Mouse (Mus musculus): Measurements from ENCODE around the gene Irs2. TPM values are rescaled to one million over a fixed set of nuclear protein-coding genes. Genes with fewer than 3 reads are reported as not detected.

The Irs2 gene
- total RNA-seq, 2 experiments from 2014 or later, result 14.6 to 31.6 TPM

- intact Hi-C loops (cut with DNase I), result no loop called here
Measured at GRCm38 (mm10) chr8:10993582-10994216, 14.6 kb downstream of the Irs2 start.

DNA sequence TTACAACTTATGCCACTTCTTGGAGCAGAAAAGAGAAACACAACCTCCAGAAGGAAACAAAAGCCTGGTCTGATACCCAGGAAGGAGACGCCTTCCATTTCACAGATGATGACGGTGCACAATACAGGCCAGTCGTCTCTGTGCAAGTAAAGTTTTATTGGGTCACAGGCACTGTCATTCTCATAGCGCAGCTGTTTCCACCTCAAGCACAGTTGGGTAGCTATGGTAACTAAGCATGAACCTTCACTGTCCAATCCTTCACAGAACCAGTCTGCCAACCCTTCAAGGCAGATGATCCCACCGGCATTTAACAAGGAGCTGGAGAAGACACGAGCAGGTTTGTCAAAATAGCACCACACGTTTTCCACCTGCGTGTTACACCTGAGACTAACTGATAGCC, 16.2 kb downstream of the Irs2 start:
- no peak for DNase-seq
- intact Hi-C loops (cut with DNase I), result no loop called here

More at GRCm38 (mm10) chr8:10993582-10994216, 14.6 kb downstream of the Irs2 start:
- no peak for DNase-seq

DNA sequence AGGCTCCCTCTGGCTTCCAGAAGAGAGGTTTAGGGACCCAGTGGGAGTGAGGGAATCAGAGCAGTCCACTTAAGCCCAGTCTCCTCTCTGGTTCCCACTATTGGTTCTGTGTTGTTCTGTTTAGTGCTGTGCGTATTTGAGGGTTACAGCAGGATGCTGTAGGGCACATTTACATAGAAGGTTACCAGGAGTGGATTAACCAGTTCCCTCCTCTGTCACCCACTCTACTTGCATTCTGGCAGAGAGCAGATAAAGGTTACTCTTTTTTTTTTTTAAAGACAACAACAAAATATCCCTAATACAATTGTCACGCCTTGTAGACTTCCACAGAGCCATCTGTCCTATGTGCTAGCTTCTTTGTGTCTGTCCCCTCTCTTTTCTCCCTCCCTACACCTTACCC, 16.9 kb downstream of the Irs2 start:
- no peak for DNase-seq
- intact Hi-C loops (cut with DNase I), result no loop called here

- DNase-seq, result no peak
- intact Hi-C loops (cut with DNase I), result no loop called here
Measured at GRCm38 (mm10) chr8:10990421-10991110, 17.7 kb downstream of the Irs2 start.

DNA sequence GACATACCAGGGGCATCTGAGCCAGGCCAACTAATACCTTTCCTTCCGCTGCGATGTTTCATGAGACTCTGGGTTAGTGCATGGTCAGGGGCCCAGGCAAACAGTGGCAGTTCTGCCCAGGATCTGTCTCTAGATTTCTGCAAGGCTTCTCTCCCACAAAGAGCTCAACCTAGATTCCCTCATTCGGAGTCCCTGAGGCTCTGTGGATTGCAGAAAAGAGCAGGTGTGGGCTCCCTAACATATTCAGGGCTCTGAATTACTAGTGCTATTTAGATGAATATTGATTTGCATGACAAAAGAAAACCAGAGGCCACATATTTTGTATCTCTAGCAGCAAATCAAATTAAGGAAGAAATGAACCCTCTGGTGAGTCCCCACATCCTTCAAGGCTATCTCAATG, 18.3 kb downstream of the Irs2 start:
- intact Hi-C loops (cut with DNase I), result no loop called here
- DNase-seq, result no peak

DNA sequence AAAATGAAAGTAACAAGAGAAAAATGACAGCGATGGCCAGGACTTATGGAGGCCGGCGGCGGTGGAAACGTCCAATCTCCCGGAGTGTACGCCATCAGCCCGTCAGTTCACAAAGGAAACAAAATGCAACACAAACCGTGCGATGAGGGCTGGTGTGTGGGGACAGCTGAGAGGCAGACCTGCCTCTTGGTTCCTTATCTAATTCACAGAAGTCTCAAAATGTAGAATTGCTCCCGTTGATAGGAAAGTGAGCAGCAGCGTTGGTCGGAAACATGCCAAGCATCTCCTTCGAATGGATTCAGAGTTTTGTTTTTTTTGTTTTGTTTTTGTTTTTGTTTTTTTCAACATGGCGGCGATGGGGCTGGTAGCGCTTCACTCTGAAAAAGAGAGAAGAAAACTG, 21.6 kb downstream of the Irs2 start:
- no peak for DNase-seq
- intact Hi-C loops (cut with DNase I), result no loop called here

GRCm38 (mm10) chr8:10985064-10985463, 23.2 kb downstream of the Irs2 start:
- DNase-seq, result no peak
- intact Hi-C loops (cut with DNase I), result no loop called here

DNA sequence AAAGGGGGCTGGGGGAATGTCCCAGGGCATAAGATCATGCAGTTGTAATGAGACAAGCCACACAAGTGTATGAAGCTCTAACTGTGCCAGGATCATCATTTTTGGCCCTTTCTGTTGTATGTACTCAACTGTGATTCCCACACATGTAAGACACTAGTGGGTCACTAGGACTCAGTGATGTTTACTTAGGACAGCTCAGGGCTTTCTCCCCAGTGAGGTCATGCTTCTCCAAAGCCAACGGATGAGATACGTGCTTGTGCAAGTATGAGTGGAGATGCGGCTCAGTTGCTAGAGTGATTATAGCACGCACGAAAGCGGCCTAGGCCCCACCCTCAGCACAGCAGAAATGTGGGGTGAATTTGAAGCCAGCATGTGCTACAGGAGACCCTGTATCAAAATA, 27.4 kb downstream of the Irs2 start:
- intact Hi-C loops (cut with DNase I), result no loop called here
- DNase-seq, result no peak

DNA sequence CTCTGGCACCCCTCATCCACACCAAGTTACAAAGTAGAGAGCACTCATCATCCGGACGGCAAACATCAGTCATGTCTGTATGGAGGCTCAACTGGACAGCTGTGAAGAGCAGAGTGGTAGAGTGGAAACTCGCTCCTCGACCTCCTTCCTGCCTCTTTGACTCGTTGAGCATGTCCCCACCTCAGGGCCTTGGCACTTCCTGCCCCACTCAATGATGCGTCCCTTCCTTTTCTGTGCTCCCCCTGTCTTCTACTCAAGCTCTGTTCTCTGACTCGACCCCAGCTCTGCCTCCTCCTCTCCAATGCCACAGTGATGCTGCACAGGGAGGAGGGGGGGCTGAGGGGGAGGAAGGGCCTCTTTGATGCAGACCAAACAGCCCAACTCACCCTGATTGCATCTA, 28.3 kb downstream of the Irs2 start:
- DNase-seq, result no peak
- intact Hi-C loops (cut with DNase I), result no loop called here

DNA sequence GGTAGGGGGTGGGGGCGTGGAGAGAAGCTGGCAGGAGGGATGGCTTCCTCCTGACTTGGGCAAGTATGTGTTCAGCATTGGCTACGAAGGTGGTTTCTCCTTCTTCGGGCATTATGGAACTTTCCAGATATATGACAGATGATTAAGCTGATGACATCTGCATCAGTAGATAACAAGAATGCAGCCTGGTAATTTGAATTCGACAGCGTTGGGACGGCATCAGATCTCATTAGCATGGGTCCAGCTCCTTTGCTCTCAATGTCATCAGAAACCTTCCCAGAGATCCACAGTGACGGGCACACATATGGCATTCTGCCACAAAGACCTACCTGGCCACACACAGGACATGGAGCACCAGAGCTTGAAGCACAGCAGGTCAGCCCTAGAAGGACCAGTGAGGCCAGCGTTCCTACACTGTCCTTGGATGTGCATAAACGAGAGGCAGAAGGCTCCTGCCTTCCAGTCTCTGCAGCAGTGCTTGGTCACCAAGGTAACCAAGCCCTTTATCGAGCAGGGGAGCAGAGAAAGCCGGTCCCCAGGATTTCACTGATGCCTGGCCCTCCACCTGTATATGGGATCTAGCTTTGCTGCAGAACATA, 29.0 kb downstream of the Irs2 start:
- DNase-seq, result no peak
- intact Hi-C loops (cut with DNase I), result no loop called here

DNA sequence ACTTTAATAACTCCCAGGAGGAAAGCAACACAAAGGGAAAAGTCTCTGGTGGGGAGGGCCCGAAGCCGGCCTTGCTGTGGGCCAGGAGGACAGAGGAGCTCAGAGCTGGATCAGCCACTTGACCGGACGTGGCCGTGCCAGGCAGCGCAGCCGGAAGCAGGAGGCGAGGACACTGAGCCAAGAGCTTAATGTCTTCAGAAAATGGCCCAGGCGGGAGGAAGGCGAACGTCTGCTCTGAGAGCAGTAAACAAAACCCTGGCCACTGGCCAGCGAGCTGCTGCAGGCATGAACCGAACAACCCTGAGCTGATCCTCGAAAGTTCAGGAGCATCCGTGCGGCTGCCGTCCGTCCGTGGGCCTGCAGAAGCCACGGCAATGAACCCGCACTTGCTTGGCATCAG, 29.9 kb downstream of the Irs2 start:
- intact Hi-C loops (cut with DNase I), result no loop called here
- peak; percentile 55 to 67 for DNase-seq

GRCm38 (mm10) chr8:10977742-10978376, 30.4 kb downstream of the Irs2 start:
- DNase-seq, result no peak
- intact Hi-C loops (cut with DNase I), result no loop called here

DNA sequence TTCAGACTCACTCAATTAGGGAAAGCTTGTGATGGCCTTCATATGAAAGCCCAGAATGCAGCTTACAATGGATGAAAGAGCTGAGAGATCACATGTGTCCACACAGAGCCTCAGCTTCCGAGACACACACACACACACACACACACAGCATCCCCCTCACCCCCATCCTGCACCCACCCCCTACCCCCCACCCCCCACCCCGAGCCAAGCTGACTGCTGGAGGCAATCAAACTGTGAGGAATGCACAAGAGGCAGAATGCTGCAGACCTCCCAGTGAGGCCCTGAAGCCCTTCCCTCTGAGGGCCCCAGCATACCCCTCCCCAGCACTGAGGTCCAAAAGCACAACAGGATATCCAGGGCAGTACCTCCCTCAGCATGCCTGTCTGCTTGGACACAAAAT, 33.6 kb downstream of the Irs2 start:
- DNase-seq, result no peak
- intact Hi-C loops (cut with DNase I), result no loop called here

DNA sequence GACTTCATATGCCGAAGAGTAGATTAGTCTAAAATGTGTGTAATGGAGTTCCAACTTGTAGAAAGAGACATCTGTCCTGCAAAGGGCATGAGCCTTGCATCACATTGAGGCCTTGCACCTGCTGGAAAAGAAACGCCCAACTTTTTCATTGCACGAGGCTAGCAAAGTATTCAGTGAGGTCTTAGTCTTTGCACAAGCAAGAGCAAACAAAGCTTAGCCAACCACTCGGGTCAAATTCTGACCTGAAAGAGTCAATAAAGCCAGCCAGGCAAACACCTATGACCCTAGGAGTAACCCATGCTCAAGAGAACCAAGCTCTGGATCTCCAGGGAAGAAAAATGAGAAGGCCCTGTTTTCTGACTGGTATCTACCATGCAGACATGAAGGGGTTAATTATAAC, 34.1 kb downstream of the Irs2 start:
- intact Hi-C loops (cut with DNase I), result no loop called here
- DNase-seq, result no peak

GRCm38 (mm10) chr8:10972851-10973452, 35.3 kb downstream of the Irs2 start:
- intact Hi-C loops (cut with DNase I), result no loop called here

DNA sequence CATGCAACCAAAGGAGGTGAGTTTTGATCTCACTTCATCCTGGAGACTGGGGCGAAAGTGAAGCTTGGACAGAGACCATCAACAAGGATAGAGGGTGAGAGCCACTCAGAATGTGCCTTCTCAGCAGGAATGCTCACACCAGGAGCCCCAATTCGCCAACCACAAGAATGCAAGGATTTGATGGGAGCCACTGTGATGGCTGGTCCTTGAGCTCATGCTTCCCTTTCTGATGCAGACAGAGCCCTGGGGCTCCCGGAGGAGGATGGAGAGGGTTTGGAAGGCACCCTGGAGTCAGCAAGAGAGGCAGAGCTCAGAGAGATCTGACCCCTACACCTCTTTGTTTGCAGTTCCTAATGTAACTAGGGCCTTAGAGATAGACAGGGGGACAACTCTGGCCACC, 36.3 kb downstream of the Irs2 start:
- intact Hi-C loops (cut with DNase I), result no loop called here
- no peak for DNase-seq

More at GRCm38 (mm10) chr8:10972851-10973452, 35.3 kb downstream of the Irs2 start:
- no peak for DNase-seq

- no peak for DNase-seq
- intact Hi-C loops (cut with DNase I), result no loop called here
Measured at GRCm38 (mm10) chr8:10971509-10971908, 36.7 kb downstream of the Irs2 start.

- no peak for DNase-seq
Measured at GRCm38 (mm10) chr8:10970496-10971456, 37.5 kb downstream of the Irs2 start.

DNA sequence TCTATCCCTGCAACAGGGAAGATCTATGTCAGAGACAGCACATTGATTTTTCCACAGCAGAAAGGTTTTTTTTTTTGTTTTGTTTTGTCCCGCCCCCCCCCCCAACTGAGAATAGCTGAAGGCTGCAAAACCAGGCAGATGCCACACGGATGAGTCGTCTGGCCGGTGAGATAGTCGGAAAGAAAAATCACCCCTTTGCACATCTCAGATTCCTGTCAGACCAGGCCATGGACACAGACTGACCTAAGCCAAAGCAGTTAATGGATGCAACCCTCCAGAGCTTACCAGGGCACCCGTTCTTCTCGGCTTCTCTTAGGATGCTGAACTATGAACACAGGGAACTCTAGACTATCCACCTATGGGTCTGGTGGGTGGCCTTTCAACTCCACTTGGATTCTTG, 39.6 kb downstream of the Irs2 start:
- no peak for DNase-seq
- intact Hi-C loops (cut with DNase I), result no loop called here

More at GRCm38 (mm10) chr8:10970496-10971456, 37.5 kb downstream of the Irs2 start:
- intact Hi-C loops (cut with DNase I), result no loop called here

Data from heart, postnatal 14 days (tissue).